ENCODE assay signal across 14 mouse cellular contexts in the genomic region with DNA sequence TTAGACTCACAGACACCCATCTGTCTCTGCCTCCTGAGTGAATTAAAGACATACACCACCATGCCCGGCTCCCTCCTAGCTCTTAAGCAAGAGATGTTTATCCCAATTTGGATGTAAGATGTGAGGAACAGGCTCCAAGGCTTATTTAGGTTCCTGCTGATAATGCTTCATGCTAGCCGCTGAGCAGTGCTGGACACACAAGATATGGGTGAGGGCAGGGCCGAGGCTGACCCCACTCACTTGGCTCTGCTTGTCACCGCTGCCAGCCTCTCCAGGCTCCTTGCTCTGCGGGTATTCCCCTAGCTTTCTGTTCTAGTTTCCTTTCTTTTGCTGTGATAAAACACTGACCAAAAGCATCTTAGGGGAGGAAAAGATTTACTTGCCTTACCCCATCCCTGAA. TPM values are rescaled to one million over a fixed set of nuclear protein-coding genes. Genes with fewer than 3 reads are reported as not detected.
A peak's percentile ranks its signal among the peaks of the same experiment; 100 is the strongest.
DNase-seq lines count a peak whose midpoint lies in the region; ATAC-seq and TF ChIP-seq lines count a peak whose summit lies in the region.
"Had no signal": no experiment of that assay in that cellular context is flagged by ENCODE, and none has a peak within 500 bp of the region (broad histone marks: within the 10 kb centered on the region; RNA-seq: fewer than 3 reads in every experiment).

No protein-coding gene starts in this region.

- H3K9me3 ChIP-seq in neural tube, embryonic 11.5 days (ENCODE audit: control insufficient read depth, low read length), result no peaks in the 10 kb centered on the region
- H3K9me3 ChIP-seq in hindbrain, embryonic 11.5 days (ENCODE audit: control insufficient read depth, low read length), result no peaks in the 10 kb centered on the region
- no peaks in the 10 kb centered on the region for H3K9me3 ChIP-seq in liver, embryonic 16.5 days (replicated peaks; ENCODE audit: control insufficient read depth, low read length)
- no peaks in the 10 kb centered on the region for H3K9me3 ChIP-seq in neural tube, embryonic 15.5 days (replicated peaks)
- H3K9me3 ChIP-seq: embryonic facial prominence, embryonic 12.5 days; heart, embryonic 13.5 days; limb, embryonic 15.5 days had no signal

- no peak for ATAC-seq in neural tube, embryonic 11.5 days (ENCODE audit: insufficient read depth, low FRiP score, low TSS enrichment)
- no peak for ATAC-seq in hindbrain, embryonic 11.5 days (ENCODE audit: low FRiP score)
- ATAC-seq in liver, embryonic 16.5 days (ENCODE audit: low read depth), result peak; percentile 59
- ATAC-seq in neural tube, embryonic 15.5 days (ENCODE audit: low FRiP score), result no peak
- ATAC-seq: intestine, embryonic 16.5 days had no signal

- peak overlapping the region; percentile 10; the same call in 1 of the 2 replicates for H3K9ac ChIP-seq in neural tube, embryonic 11.5 days (ENCODE audit: low read length)
- no peak overlapping the region for H3K9ac ChIP-seq in hindbrain, embryonic 11.5 days (ENCODE audit: low read depth, low read length)
- no peak overlapping the region for H3K9ac ChIP-seq in liver, embryonic 16.5 days (ENCODE audit: low read depth, low read length)
- H3K9ac ChIP-seq in neural tube, embryonic 15.5 days (replicated peaks), result 0 out of 2 replicates have a peak overlapping the region, but pooled peaks have one; percentile 14
- H3K9ac ChIP-seq: embryonic facial prominence, embryonic 12.5 days; heart, embryonic 13.5 days; limb, embryonic 15.5 days had no signal

- DNase-seq in neural tube, embryonic 11.5 days (ENCODE audit: low spot score), result no peak
- no peak for DNase-seq in neural tube, embryonic 10.5 days (ENCODE audit: extremely low spot score, low spot score)
- DNase-seq in hindbrain, embryonic 11.5 days (ENCODE audit: low spot score), result no peak
- no peak for DNase-seq in embryo, embryonic 9.5 days (ENCODE audit: extremely low spot score)
- no peak for DNase-seq in kidney, adult 2 months
- DNase-seq in lung, adult 18-20 months, result no peak
- DNase-seq: adrenal gland, postnatal 10 days; thymus, postnatal 25 days had no signal

- H3K4me3 ChIP-seq in neural tube, embryonic 11.5 days (ENCODE audit: low read depth, low read length), result no peak overlapping the region
- no peak overlapping the region for H3K4me3 ChIP-seq in hindbrain, embryonic 11.5 days (ENCODE audit: low read depth, low read length)
- no peak overlapping the region for H3K4me3 ChIP-seq in liver, embryonic 16.5 days (ENCODE audit: low read depth, low read length)
- H3K4me3 ChIP-seq in neural tube, embryonic 15.5 days (replicated peaks), result no peak overlapping the region
- no peak overlapping the region for H3K4me3 ChIP-seq in kidney, adult 2 months (ENCODE audit: insufficient read depth, low read depth, low read length)
- H3K4me3 ChIP-seq: embryonic facial prominence, embryonic 12.5 days; heart, embryonic 13.5 days; limb, embryonic 15.5 days had no signal

- no peak overlapping the region for H3K4me2 ChIP-seq in neural tube, embryonic 11.5 days (ENCODE audit: low read depth)
- H3K4me2 ChIP-seq in hindbrain, embryonic 11.5 days (replicated peaks; ENCODE audit: low read depth, low read length), result no peak overlapping the region
- no peak overlapping the region for H3K4me2 ChIP-seq in liver, embryonic 16.5 days (ENCODE audit: low read depth, low read length)
- H3K4me2 ChIP-seq in neural tube, embryonic 15.5 days, result no peak overlapping the region
- H3K4me2 ChIP-seq: embryonic facial prominence, embryonic 12.5 days; heart, embryonic 13.5 days; limb, embryonic 15.5 days had no signal

- peak overlapping the region; percentile 88 for H3K27ac ChIP-seq in neural tube, embryonic 11.5 days (ENCODE audit: low read depth, low read length)
- peak overlapping the region; percentile 92 for H3K27ac ChIP-seq in hindbrain, embryonic 11.5 days (ENCODE audit: low read depth, low read length)
- no peak overlapping the region for H3K27ac ChIP-seq in liver, embryonic 16.5 days (ENCODE audit: low read length)
- H3K27ac ChIP-seq in neural tube, embryonic 15.5 days (replicated peaks), result peak overlapping the region; percentile 87
- H3K27ac ChIP-seq in kidney, adult 2 months (ENCODE audit: insufficient read depth, low read depth, low read length), result no peak overlapping the region
- H3K27ac ChIP-seq: embryonic facial prominence, embryonic 12.5 days; heart, embryonic 13.5 days; limb, embryonic 15.5 days had no signal

- H3K4me1 ChIP-seq in neural tube, embryonic 11.5 days (ENCODE audit: control insufficient read depth, insufficient read depth, low read length), result peaks cover 28% of the 10 kb centered on the region
- peaks cover 26% of the 10 kb centered on the region for H3K4me1 ChIP-seq in hindbrain, embryonic 11.5 days (replicated peaks; ENCODE audit: control insufficient read depth, insufficient read depth, low read length)
- H3K4me1 ChIP-seq in liver, embryonic 16.5 days (ENCODE audit: control insufficient read depth, low read depth, low read length), result peaks cover 5% of the 10 kb centered on the region; the same call in 1 of the 2 replicates
- H3K4me1 ChIP-seq in neural tube, embryonic 15.5 days, result peaks cover 71% of the 10 kb centered on the region
- no peaks in the 10 kb centered on the region for H3K4me1 ChIP-seq in kidney, adult 2 months (ENCODE audit: control insufficient read depth, insufficient read depth, low read length)
- H3K4me1 ChIP-seq: limb, embryonic 15.5 days had no signal

- no peaks in the 10 kb centered on the region for H3K36me3 ChIP-seq in neural tube, embryonic 11.5 days (ENCODE audit: control insufficient read depth, insufficient read depth, low read length)
- no peaks in the 10 kb centered on the region for H3K36me3 ChIP-seq in hindbrain, embryonic 11.5 days (ENCODE audit: control insufficient read depth, insufficient read depth, low read length)
- H3K36me3 ChIP-seq in liver, embryonic 16.5 days (ENCODE audit: control insufficient read depth, insufficient read depth), result no peaks in the 10 kb centered on the region
- no peaks in the 10 kb centered on the region for H3K36me3 ChIP-seq in neural tube, embryonic 15.5 days
- no peaks in the 10 kb centered on the region for H3K36me3 ChIP-seq in kidney, adult 2 months (ENCODE audit: control insufficient read depth, insufficient read depth, low read length)
- H3K36me3 ChIP-seq: embryonic facial prominence, embryonic 12.5 days; heart, embryonic 13.5 days; limb, embryonic 15.5 days had no signal

- 77% methylated on average over 5 of the region's 5 CpGs for WGBS in neural tube, embryonic 11.5 days
- WGBS in hindbrain, embryonic 11.5 days, result 79% methylated on average over 5 of the region's 5 CpGs
- 34% methylated on average over 5 of the region's 5 CpGs for WGBS in liver, embryonic 16.5 days (ENCODE audit: insufficient replicate concordance)
- 70% methylated on average over 5 of the region's 5 CpGs for WGBS in neural tube, embryonic 15.5 days
- 79% methylated on average over 5 of the region's 5 CpGs for WGBS in kidney, adult 2 months

- TF ChIP-seq POLR2A in kidney, adult 2 months (IDR thresholded peaks at IDR 0.05; ENCODE audit: low read depth, low read length), result no peak

- TF ChIP-seq CTCF in kidney, adult 2 months (conservative IDR thresholded peaks at IDR 0.05; ENCODE audit: insufficient read depth, insufficient read length, low read depth, low read length), result no peak

- H3K27me3 ChIP-seq in neural tube, embryonic 11.5 days (ENCODE audit: control insufficient read depth, insufficient read depth, low read length), result no peaks in the 10 kb centered on the region
- H3K27me3 ChIP-seq in hindbrain, embryonic 11.5 days (ENCODE audit: control insufficient read depth, insufficient read depth, low read length), result no peaks in the 10 kb centered on the region
- no peaks in the 10 kb centered on the region for H3K27me3 ChIP-seq in liver, embryonic 16.5 days (ENCODE audit: control insufficient read depth, insufficient read depth, low read depth, low read length)
- no peaks in the 10 kb centered on the region for H3K27me3 ChIP-seq in neural tube, embryonic 15.5 days (replicated peaks)
- H3K27me3 ChIP-seq in kidney, adult 2 months (replicated peaks; ENCODE audit: control insufficient read depth, insufficient read depth, low read length), result no peaks in the 10 kb centered on the region
- H3K27me3 ChIP-seq: heart, embryonic 13.5 days; limb, embryonic 15.5 days had no signal

RNA-seq across cellular contexts. Expression of a gene that starts 25.1 kb away (rescaled TPM):
- polyA plus RNA-seq in neural tube, embryonic 11.5 days (2014; fragmentation: Nextera tagmentation; extraction: Ambion mirVana), result 65.8 and 67.0 TPM in 2 replicates
- 67.2 and 68.4 TPM in 2 replicates for polyA plus RNA-seq in hindbrain, embryonic 11.5 days (2014; fragmentation: Nextera tagmentation; extraction: Ambion mirVana)
- 87.9 and 93.6 TPM in 2 replicates for polyA plus RNA-seq in liver, embryonic 16.5 days (2015; fragmentation: Nextera tagmentation; extraction: Ambion mirVana)
- polyA plus RNA-seq in neural tube, embryonic 15.5 days (2015; fragmentation: Nextera tagmentation; extraction: Ambion mirVana), result 107 and 130 TPM in 2 replicates
- polyA plus RNA-seq in kidney, adult 2 months (2012; rRNA removed), result 1.1 and 1.5 TPM in 2 replicates

RNA-seq across cellular contexts. Expression of a gene that starts 37.6 kb away (rescaled TPM):
- polyA plus RNA-seq in neural tube, embryonic 11.5 days (2014; fragmentation: Nextera tagmentation; extraction: Ambion mirVana), result not detected in 2 replicates
- polyA plus RNA-seq in hindbrain, embryonic 11.5 days (2014; fragmentation: Nextera tagmentation; extraction: Ambion mirVana), result not detected in 2 replicates
- not detected in 2 replicates for polyA plus RNA-seq in liver, embryonic 16.5 days (2015; fragmentation: Nextera tagmentation; extraction: Ambion mirVana)
- not detected in 2 replicates for polyA plus RNA-seq in neural tube, embryonic 15.5 days (2015; fragmentation: Nextera tagmentation; extraction: Ambion mirVana)
- polyA plus RNA-seq in kidney, adult 2 months (2012; rRNA removed), result not detected in 2 replicates
- polyA plus RNA-seq: embryonic facial prominence, embryonic 12.5 days; heart, embryonic 13.5 days; intestine, embryonic 16.5 days; limb, embryonic 15.5 days had no signal

Comparison
In these comparisons a context has a peak if more than half of its experiments do, and no peak if none do; other contexts are left out.
1. H3K27ac ChIP-seq: peak in neural tube, embryonic 11.5 days (single experiment), hindbrain, embryonic 11.5 days (single experiment) and neural tube, embryonic 15.5 days (single experiment); none in liver, embryonic 16.5 days (single experiment) and kidney, adult 2 months (single experiment).
2. H3K9ac ChIP-seq: peak in neural tube, embryonic 11.5 days (single experiment) and neural tube, embryonic 15.5 days (single experiment); none in hindbrain, embryonic 11.5 days (single experiment) and liver, embryonic 16.5 days (single experiment).
3. RNA of a gene that starts 25.1 kb away (polyA plus RNA-seq): 107 to 130 TPM in neural tube, embryonic 15.5 days, 87.9 to 93.6 TPM in liver, embryonic 16.5 days, 67.2 to 68.4 TPM in hindbrain, embryonic 11.5 days and 65.8 to 67.0 TPM in neural tube, embryonic 11.5 days; 1.1 to 1.5 TPM in kidney, adult 2 months; every median in the first group is over 10 times any median in the second.